Mouse (Mus musculus) bone marrow, adult 2 months (tissue): ENCODE measurements at regions not wholly inside any gene's neighbourhood (a gene's known extent, or its start where the extent isn't known, plus 50 kb on each side); places are given as distances from the start of the nearest gene placed in this dataset.

Experiments used
- CTCF ChIP-seq: fragments of 200-500 bp; IDR thresholded peaks from 2 replicates; pipeline ENCODE4 v1.5.1; 2011; ENCODE audit warnings: low read length, control low read depth; ENCODE audit not compliant: control insufficient read depth, insufficient read depth
- POLR2A ChIP-seq: fragments of 200-500 bp; IDR thresholded peaks from 2 replicates; pipeline ENCODE4 v1.6.1; 2011; ENCODE audit warnings: low read depth, mild to moderate bottlenecking, control low read depth, low read length, borderline replicate concordance; ENCODE audit not compliant: control insufficient read depth

GRCm38 (mm10) chr16:30835678-30836077, 236.2 kb downstream of the Fam43a start:
- TF ChIP-seq CTCF: no peak
- TF ChIP-seq POLR2A: no peak
